Mouse (Mus musculus): ENCODE measurements at regions not wholly inside any gene's neighbourhood (a gene's known extent, or its start where the extent isn't known, plus 50 kb on each side); places are given as distances from the start of the nearest gene placed in this dataset.

DNA sequence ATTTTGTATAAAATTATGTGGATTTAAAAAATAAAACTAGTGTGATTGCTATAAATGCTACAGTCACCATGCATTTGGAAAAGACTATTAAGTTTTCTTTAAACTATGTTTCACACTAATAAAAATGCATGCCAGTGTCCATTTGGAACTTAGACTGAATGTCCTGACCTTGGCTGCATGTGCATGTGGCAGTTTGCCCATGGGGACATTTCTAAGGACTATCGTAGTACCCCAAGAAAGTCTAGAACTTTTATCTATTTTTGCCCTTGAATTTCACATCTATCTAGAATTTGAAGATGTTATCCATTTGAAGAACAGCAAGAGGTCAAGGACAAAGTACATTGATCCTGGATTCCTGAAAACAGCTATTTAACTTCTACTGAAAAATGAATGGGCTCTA, 745.9 kb downstream of the Tmem182 start:
- Histone ChIP-seq H3K9ac (ENCODE audit: low read depth, low read length) (no peak overlapping the region), H3K4me3 (no peak overlapping the region), H3K36me3 (ENCODE audit: control insufficient read depth, insufficient read depth, low read length) (peaks cover 2% of the 10 kb centered on the region; the same call in 1 of the 2 replicates), H3K79me2 (replicated peaks; ENCODE audit: control insufficient read depth, insufficient read depth, low read length) (no peaks in the 10 kb centered on the region), H3K4me1 (ENCODE audit: control insufficient read depth, insufficient read depth, low read length) (peaks cover 6% of the 10 kb centered on the region), H3K27me3 (ENCODE audit: control insufficient read depth, insufficient read depth, low read length) (no peaks in the 10 kb centered on the region; the same call in 1 of the 2 replicates), H3K27ac (no peak overlapping the region)
- 58% methylated on average over 1 of the region's 1 CpGs for WGBS
- DNase-seq: no peak
- intact Hi-C loops (cut with DNase I): no loop called here
- TF ChIP-seq EP300 (IDR thresholded peaks at IDR 0.05; ENCODE audit: insufficient read depth, low read depth, low read length): no peak
- no peak for TF ChIP-seq CTCF (IDR thresholded peaks at IDR 0.05)
- TF ChIP-seq POLR2A (IDR thresholded peaks at IDR 0.05; ENCODE audit: insufficient read depth, low read depth, low read length): no peak

GRCm38 (mm10) chr1:41555607-41556006, 750.2 kb downstream of the Tmem182 start:
- peak; percentile 58 to 77 for DNase-seq
- Histone ChIP-seq H3K36me3 (ENCODE audit: control insufficient read depth, insufficient read depth, low read length) (peaks cover 2% of the 10 kb centered on the region; the same call in 1 of the 2 replicates), H3K27ac (no peak overlapping the region), H3K9ac (ENCODE audit: low read depth, low read length) (no peak overlapping the region), H3K4me3 (no peak overlapping the region), H3K4me1 (ENCODE audit: control insufficient read depth, insufficient read depth, low read length) (peaks cover 6% of the 10 kb centered on the region), H3K79me2 (replicated peaks; ENCODE audit: control insufficient read depth, insufficient read depth, low read length) (no peaks in the 10 kb centered on the region), H3K27me3 (ENCODE audit: control insufficient read depth, insufficient read depth, low read length) (no peaks in the 10 kb centered on the region; the same call in 1 of the 2 replicates)
- WGBS: 5% methylated on average over 2 of the region's 2 CpGs
- no peak for TF ChIP-seq EP300 (IDR thresholded peaks at IDR 0.05; ENCODE audit: insufficient read depth, low read depth, low read length)
- no peak for TF ChIP-seq POLR2A (IDR thresholded peaks at IDR 0.05; ENCODE audit: insufficient read depth, low read depth, low read length)
- TF ChIP-seq CTCF (IDR thresholded peaks at IDR 0.05): no peak
- intact Hi-C loops (cut with DNase I): loop anchor here (5.0 kb wide), 1 partner anchor 97 kb away; no protein-coding TSS in a partner anchor

GRCm38 (mm10) chr1:41559101-41559665, 753.8 kb downstream of the Tmem182 start:
- TF ChIP-seq CTCF (IDR thresholded peaks at IDR 0.05) (no peak), EP300 (IDR thresholded peaks at IDR 0.05; ENCODE audit: insufficient read depth, low read depth, low read length) (no peak), POLR2A (IDR thresholded peaks at IDR 0.05; ENCODE audit: insufficient read depth, low read depth, low read length) (no peak)
- Histone ChIP-seq H3K4me1 (ENCODE audit: control insufficient read depth, insufficient read depth, low read length) (peaks cover 6% of the 10 kb centered on the region), H3K27ac (no peak overlapping the region), H3K4me3 (no peak overlapping the region), H3K9ac (ENCODE audit: low read depth, low read length) (no peak overlapping the region), H3K27me3 (ENCODE audit: control insufficient read depth, insufficient read depth, low read length) (no peaks in the 10 kb centered on the region), H3K79me2 (replicated peaks; ENCODE audit: control insufficient read depth, insufficient read depth, low read length) (no peaks in the 10 kb centered on the region), H3K36me3 (ENCODE audit: control insufficient read depth, insufficient read depth, low read length) (peaks cover 2% of the 10 kb centered on the region; the same call in 1 of the 2 replicates)
- 87% methylated on average over 17 of the region's 17 CpGs for WGBS
- no peak for DNase-seq
- intact Hi-C loops (cut with DNase I): loop anchor here (5.0 kb wide), 1 partner anchor 93 kb away; no protein-coding TSS in a partner anchor

- no peak overlapping the region for H3K4me3 ChIP-seq
- H3K27me3 ChIP-seq (ENCODE audit: control insufficient read depth, insufficient read depth, low read length): no peaks in the 10 kb centered on the region
- no peak overlapping the region for H3K27ac ChIP-seq
- no peaks in the 10 kb centered on the region for H3K79me2 ChIP-seq (replicated peaks; ENCODE audit: control insufficient read depth, insufficient read depth, low read length)
- intact Hi-C loops (cut with DNase I): loop anchor here (5.0 kb wide), 1 partner anchor 92 kb away; no protein-coding TSS in a partner anchor
- no peak overlapping the region for H3K9ac ChIP-seq (ENCODE audit: low read depth, low read length)
- TF ChIP-seq EP300 (IDR thresholded peaks at IDR 0.05; ENCODE audit: insufficient read depth, low read depth, low read length): no peak
- TF ChIP-seq POLR2A (IDR thresholded peaks at IDR 0.05; ENCODE audit: insufficient read depth, low read depth, low read length): no peak
- no peak for TF ChIP-seq CTCF (IDR thresholded peaks at IDR 0.05)
- peak in 1 of 2 experiments; percentile 8 for DNase-seq
- H3K4me1 ChIP-seq (ENCODE audit: control insufficient read depth, insufficient read depth, low read length): peaks cover 4% of the 10 kb centered on the region; the same call in 1 of the 2 replicates
- WGBS: 51% methylated on average over 3 of the region's 3 CpGs
- peaks cover 2% of the 10 kb centered on the region; the same call in 1 of the 2 replicates for H3K36me3 ChIP-seq (ENCODE audit: control insufficient read depth, insufficient read depth, low read length)
Measured at GRCm38 (mm10) chr1:41559991-41560390, 754.6 kb downstream of the Tmem182 start.

GRCm38 (mm10) chr1:41603471-41603870, 798.1 kb downstream of the Tmem182 start:
- H3K9ac ChIP-seq (ENCODE audit: low read depth, low read length): no peak overlapping the region
- H3K36me3 ChIP-seq (ENCODE audit: control insufficient read depth, insufficient read depth, low read length): no peaks in the 10 kb centered on the region
- TF ChIP-seq EP300 (IDR thresholded peaks at IDR 0.05; ENCODE audit: insufficient read depth, low read depth, low read length) (no peak), CTCF (IDR thresholded peaks at IDR 0.05) (no peak), POLR2A (IDR thresholded peaks at IDR 0.05; ENCODE audit: insufficient read depth, low read depth, low read length) (no peak)
- no peaks in the 10 kb centered on the region for H3K79me2 ChIP-seq (replicated peaks; ENCODE audit: control insufficient read depth, insufficient read depth, low read length)
- H3K27ac ChIP-seq: no peak overlapping the region
- intact Hi-C loops (cut with DNase I): no loop called here
- H3K4me1 ChIP-seq (ENCODE audit: control insufficient read depth, insufficient read depth, low read length): no peaks in the 10 kb centered on the region
- no peak for DNase-seq
- H3K4me3 ChIP-seq: no peak overlapping the region
- H3K27me3 ChIP-seq (ENCODE audit: control insufficient read depth, insufficient read depth, low read length): no peaks in the 10 kb centered on the region
- WGBS: 80% methylated on average over 5 of the region's 5 CpGs

- 85% methylated on average over 14 of the region's 14 CpGs for WGBS
- Histone ChIP-seq H3K4me1 (ENCODE audit: control insufficient read depth, insufficient read depth, low read length) (no peaks in the 10 kb centered on the region), H3K27me3 (ENCODE audit: control insufficient read depth, insufficient read depth, low read length) (no peaks in the 10 kb centered on the region), H3K36me3 (ENCODE audit: control insufficient read depth, insufficient read depth, low read length) (no peaks in the 10 kb centered on the region), H3K4me3 (no peak overlapping the region), H3K79me2 (replicated peaks; ENCODE audit: control insufficient read depth, insufficient read depth, low read length) (no peaks in the 10 kb centered on the region), H3K27ac (no peak overlapping the region), H3K9ac (ENCODE audit: low read depth, low read length) (no peak overlapping the region)
- intact Hi-C loops (cut with DNase I): no loop called here
- DNase-seq: no peak
- TF ChIP-seq EP300 (IDR thresholded peaks at IDR 0.05; ENCODE audit: insufficient read depth, low read depth, low read length): no peak
- TF ChIP-seq CTCF (IDR thresholded peaks at IDR 0.05): no peak
- TF ChIP-seq POLR2A (IDR thresholded peaks at IDR 0.05; ENCODE audit: insufficient read depth, low read depth, low read length): no peak
Measured at GRCm38 (mm10) chr1:41604996-41605747, 799.8 kb downstream of the Tmem182 start.
